Mouse (Mus musculus) kidney, adult 2 months (tissue): ENCODE results near the gene Dusp6. TPM values are rescaled to one million over a fixed set of nuclear protein-coding genes. Genes with fewer than 3 reads are reported as not detected.

Experiments
- DNase-seq: peaks from one replicate; pipeline ENCODE4 v3.0.0; 2021
- H3K27ac ChIP-seq: fragments of 200-500 bp; 2 replicates; pipeline ENCODE4 v1.5.1; 2012; ENCODE audit warnings: low read depth, low read length, control low read depth, inconsistent platforms; ENCODE audit not compliant: insufficient read depth
- H3K27me3 ChIP-seq: fragments of 200-500 bp; replicated peaks from 2 replicates; pipeline ENCODE4 v1.6.1; 2012; ENCODE audit warnings: mild to moderate bottlenecking, moderate library complexity, low read length, inconsistent platforms; ENCODE audit not compliant: control insufficient read depth, insufficient read depth
- H3K36me3 ChIP-seq: fragments of 200-500 bp; 2 replicates; pipeline ENCODE4 v1.6.1; 2012; ENCODE audit warnings: mild to moderate bottlenecking, moderate library complexity, low read length, inconsistent platforms; ENCODE audit not compliant: control insufficient read depth, insufficient read depth
- H3K4me1 ChIP-seq: fragments of 200-500 bp; 2 replicates; pipeline ENCODE4 v1.6.1; 2011; ENCODE audit warnings: low read length; ENCODE audit not compliant: control insufficient read depth, insufficient read depth
- H3K4me3 ChIP-seq: fragments of 200-500 bp; 2 replicates; pipeline ENCODE4 v1.5.1; 2011; ENCODE audit warnings: mild to moderate bottlenecking, low read depth, low read length, control low read depth; ENCODE audit not compliant: insufficient read depth
- CTCF ChIP-seq: fragments of 200-500 bp; conservative IDR thresholded peaks from 2 replicates; pipeline ENCODE4 v1.5.1; 2011; ENCODE audit warnings: low read depth, mild to moderate bottlenecking, control low read depth, low read length, moderate library complexity, mixed read lengths; ENCODE audit not compliant: insufficient read depth, insufficient read length
- POLR2A ChIP-seq: fragments of 200-500 bp; IDR thresholded peaks from one replicate; pipeline ENCODE4 v1.6.1; 2011; ENCODE audit warnings: low read depth, low read length, control low read depth
- WGBS: fragments of 180-500 bp; shearing (Covaris S2); methylation state at CpG from one replicate; pipeline ENCODE4 v1.1.7; 2018; 5-methylcytosine and 5-hydroxymethylcytosine counted together
- polyA plus RNA-seq: library from polyadenylated mRNA; depleted of rRNA; stranded (reverse); fragments of >200 nt; gene quantifications from 2 replicates; pipeline ENCODE4 v1.2.3, GENCODE M21; 2012

Dusp6 gene
- polyA plus RNA-seq, 1 experiment = 46.6 TPM

GRCm38 (mm10) chr10:99287206-99287605 lies 24.2 kb downstream of the Dusp6 start:
- WGBS = 55% methylated on average over 6 of the region's 6 CpGs

GRCm38 (mm10) chr10:99289176-99289575 lies 26.1 kb downstream of the Dusp6 start:
- WGBS = 76% methylated on average over 5 of the region's 5 CpGs
- H3K4me1 ChIP-seq = peaks cover 4% of the 10 kb centered on the region; the same call in 1 of the 2 replicates
- DNase-seq = no peak
- no peak for TF ChIP-seq POLR2A
- no peak for TF ChIP-seq CTCF
- no peak overlapping the region for H3K27ac ChIP-seq
- no peaks in the 10 kb centered on the region for H3K27me3 ChIP-seq
- no peaks in the 10 kb centered on the region for H3K36me3 ChIP-seq
- H3K4me3 ChIP-seq = no peak overlapping the region

More at GRCm38 (mm10) chr10:99287206-99287605, 24.2 kb downstream of the Dusp6 start:
- no peaks in the 10 kb centered on the region for H3K27me3 ChIP-seq
- no peak overlapping the region for H3K27ac ChIP-seq
- H3K4me3 ChIP-seq = no peak overlapping the region
- peaks cover 4% of the 10 kb centered on the region; the same call in 1 of the 2 replicates for H3K4me1 ChIP-seq
- no peaks in the 10 kb centered on the region for H3K36me3 ChIP-seq
- TF ChIP-seq POLR2A = no peak
- no peak for TF ChIP-seq CTCF
- no peak for DNase-seq

- no peaks in the 10 kb centered on the region for H3K36me3 ChIP-seq
- H3K27me3 ChIP-seq = no peaks in the 10 kb centered on the region
- TF ChIP-seq POLR2A (no peak), CTCF (no peak)
- H3K4me3 ChIP-seq = no peak overlapping the region
- no peak overlapping the region for H3K27ac ChIP-seq
- 91% methylated on average over 3 of the region's 3 CpGs for WGBS
- no peaks in the 10 kb centered on the region for H3K4me1 ChIP-seq
- no peak for DNase-seq
Measured at GRCm38 (mm10) chr10:99293111-99293640, 30.1 kb downstream of the Dusp6 start.

GRCm38 (mm10) chr10:99297721-99298120 lies 34.7 kb downstream of the Dusp6 start:
- H3K36me3 ChIP-seq = no peaks in the 10 kb centered on the region
- TF ChIP-seq CTCF (no peak), POLR2A (no peak)
- 75% methylated on average over 3 of the region's 3 CpGs for WGBS
- H3K27me3 ChIP-seq = no peaks in the 10 kb centered on the region
- H3K4me3 ChIP-seq = no peak overlapping the region
- no peaks in the 10 kb centered on the region for H3K4me1 ChIP-seq
- no peak for DNase-seq
- H3K27ac ChIP-seq = no peak overlapping the region

- H3K4me3 ChIP-seq = no peak overlapping the region
- no peak overlapping the region for H3K27ac ChIP-seq
- TF ChIP-seq CTCF = no peak
- TF ChIP-seq POLR2A = no peak
- WGBS = 58% methylated on average over 18 of the region's 18 CpGs
- no peaks in the 10 kb centered on the region for H3K27me3 ChIP-seq
- no peaks in the 10 kb centered on the region for H3K36me3 ChIP-seq
- H3K4me1 ChIP-seq = no peaks in the 10 kb centered on the region
- peak; percentile 38 for DNase-seq
Measured at GRCm38 (mm10) chr10:99298328-99299295, 35.6 kb downstream of the Dusp6 start.

- Histone ChIP-seq H3K27me3 (no peaks in the 10 kb centered on the region), H3K4me3 (no peak overlapping the region)
Measured at GRCm38 (mm10) chr10:99299303-99299702, 36.3 kb downstream of the Dusp6 start.

GRCm38 (mm10) chr10:99302051-99302450 lies 39.0 kb downstream of the Dusp6 start:
- no peaks in the 10 kb centered on the region for H3K27me3 ChIP-seq
- peak; percentile 60 for DNase-seq
- 64% methylated on average over 4 of the region's 4 CpGs for WGBS
- TF ChIP-seq CTCF = no peak
- TF ChIP-seq POLR2A = no peak
- no peaks in the 10 kb centered on the region for H3K4me1 ChIP-seq
- no peaks in the 10 kb centered on the region for H3K36me3 ChIP-seq
- H3K4me3 ChIP-seq = no peak overlapping the region
- no peak overlapping the region; the same call in 1 of the 2 replicates for H3K27ac ChIP-seq

More at GRCm38 (mm10) chr10:99299303-99299702, 36.3 kb downstream of the Dusp6 start:
- WGBS = 43% methylated on average over 9 of the region's 9 CpGs
- Histone ChIP-seq H3K27ac (no peak overlapping the region), H3K4me1 (no peaks in the 10 kb centered on the region), H3K36me3 (no peaks in the 10 kb centered on the region)
- no peak for TF ChIP-seq POLR2A
- TF ChIP-seq CTCF = no peak
- DNase-seq = peak; percentile 15
